Mouse (Mus musculus) intestine, postnatal 0 days (tissue): ENCODE data around the gene Dock8. TPM values are rescaled to one million over a fixed set of nuclear protein-coding genes. Genes with fewer than 3 reads are reported as not detected.

Experiments used
- ATAC-seq: fragments of 200-750 bp; cut with Nextera tagmentation; 2 replicates; pipeline ENCODE4 v1.8.0; 2017; ENCODE audit warnings: mild to moderate bottlenecking, moderate TSS enrichment, moderate library complexity
- H3K27ac ChIP-seq: fragments of 300-500 bp; sonication (generic); 2 replicates; pipeline ENCODE4 v1.5.1; 2014; ENCODE audit warnings: mild to moderate bottlenecking, low read depth, low read length, moderate library complexity
- H3K27me3 ChIP-seq: fragments of 300-500 bp; sonication (generic); replicated peaks from 2 replicates; pipeline ENCODE4 v1.6.1; 2014; ENCODE audit warnings: low read length, mixed read lengths; ENCODE audit not compliant: control insufficient read depth, insufficient read depth
- H3K36me3 ChIP-seq: fragments of 300-500 bp; sonication (generic); 2 replicates; pipeline ENCODE4 v1.6.1; 2014; ENCODE audit warnings: mild to moderate bottlenecking, moderate library complexity; ENCODE audit not compliant: control insufficient read depth, insufficient read depth
- H3K4me1 ChIP-seq: fragments of 300-500 bp; sonication (generic); replicated peaks from 2 replicates; pipeline ENCODE4 v1.6.1; 2014; ENCODE audit warnings: antibody characterized with exemption, low read length, mixed read lengths; ENCODE audit not compliant: control insufficient read depth, insufficient read depth
- H3K4me2 ChIP-seq: fragments of 300-500 bp; sonication (generic); replicated peaks from 2 replicates; pipeline ENCODE4 v1.6.1; 2014; ENCODE audit warnings: low read depth, mild to moderate bottlenecking, moderate library complexity
- H3K4me3 ChIP-seq: fragments of 300-500 bp; sonication (generic); 2 replicates; pipeline ENCODE4 v1.5.1; 2014; ENCODE audit warnings: low read depth, low read length
- H3K9ac ChIP-seq: fragments of 300-500 bp; sonication (generic); 2 replicates; pipeline ENCODE4 v1.6.1; 2014; ENCODE audit warnings: mild to moderate bottlenecking, low read depth, low read length
- H3K9me3 ChIP-seq: fragments of 300-500 bp; sonication (generic); 2 replicates; pipeline ENCODE4 v1.6.1; 2016; ENCODE audit warnings: mixed run types; ENCODE audit not compliant: control insufficient read depth
- CTCF ChIP-seq: sonication (generic); IDR thresholded peaks from 2 replicates; pipeline ENCODE4 v1.5.1; 2016; ENCODE audit warnings: low read depth, mild to moderate bottlenecking, control low read depth, antibody characterized with exemption, moderate library complexity
- WGBS: fragments of 180-500 bp; shearing (Covaris S2); extraction: QIAGEN DNeasy Blood & Tissue Kit; methylation state at CpG from one replicate; pipeline ENCODE4 v1.1.7; 2014; 5-methylcytosine and 5-hydroxymethylcytosine counted together
- polyA plus RNA-seq: library from polyadenylated mRNA; unstranded; fragments of >200 nt; fragmentation: Nextera tagmentation; extraction: Ambion mirVana; gene quantifications from 2 replicates; pipeline ENCODE4 v1.2.1, GENCODE M21; 2015

Gene Dock8
- polyA plus RNA-seq, 1 experiment from 2014 or later: 7.5 TPM

GRCm38 (mm10) chr19:24983857-24984498 is 15.4 kb upstream of the Dock8 start:
- 71% methylated on average over 7 of the region's 7 CpGs for WGBS
- H3K4me1 ChIP-seq: no peaks in the 10 kb centered on the region
- H3K36me3 ChIP-seq: no peaks in the 10 kb centered on the region
- H3K9me3 ChIP-seq: no peaks in the 10 kb centered on the region
- no peak overlapping the region for H3K27ac ChIP-seq
- no peak overlapping the region for H3K4me3 ChIP-seq
- H3K9ac ChIP-seq: no peak overlapping the region
- TF ChIP-seq CTCF: no peak
- H3K4me2 ChIP-seq: no peak overlapping the region
- no peaks in the 10 kb centered on the region for H3K27me3 ChIP-seq
- no peak for ATAC-seq

GRCm38 (mm10) chr19:24985045-24985444 is 14.3 kb upstream of the Dock8 start:
- H3K9ac ChIP-seq: no peak overlapping the region
- no peak overlapping the region for H3K4me2 ChIP-seq
- no peaks in the 10 kb centered on the region for H3K9me3 ChIP-seq
- TF ChIP-seq CTCF: no peak
- H3K27ac ChIP-seq: no peak overlapping the region
- H3K27me3 ChIP-seq: no peaks in the 10 kb centered on the region
- ATAC-seq: no peak
- WGBS: 98% methylated on average over 2 of the region's 2 CpGs
- H3K36me3 ChIP-seq: no peaks in the 10 kb centered on the region
- no peak overlapping the region for H3K4me3 ChIP-seq
- H3K4me1 ChIP-seq: no peaks in the 10 kb centered on the region

GRCm38 (mm10) chr19:24987355-24987754 is 12.0 kb upstream of the Dock8 start:
- ATAC-seq: no peak
- 68% methylated on average over 4 of the region's 4 CpGs for WGBS
- no peak for TF ChIP-seq CTCF
- no peaks in the 10 kb centered on the region for H3K4me1 ChIP-seq
- no peaks in the 10 kb centered on the region for H3K27me3 ChIP-seq
- H3K36me3 ChIP-seq: no peaks in the 10 kb centered on the region
- H3K9me3 ChIP-seq: no peaks in the 10 kb centered on the region
- no peak overlapping the region for H3K4me3 ChIP-seq
- no peak overlapping the region for H3K9ac ChIP-seq
- no peak overlapping the region for H3K27ac ChIP-seq
- H3K4me2 ChIP-seq: no peak overlapping the region

- H3K4me1 ChIP-seq: no peaks in the 10 kb centered on the region
- WGBS: 79% methylated on average over 5 of the region's 5 CpGs
- no peak overlapping the region for H3K27ac ChIP-seq
- H3K36me3 ChIP-seq: no peaks in the 10 kb centered on the region
- H3K9me3 ChIP-seq: no peaks in the 10 kb centered on the region
- no peak overlapping the region for H3K4me2 ChIP-seq
- no peaks in the 10 kb centered on the region for H3K27me3 ChIP-seq
- TF ChIP-seq CTCF: no peak
- no peak for ATAC-seq
- no peak overlapping the region for H3K9ac ChIP-seq
- no peak overlapping the region for H3K4me3 ChIP-seq
These were observed 10.5 kb upstream of the Dock8 start for GRCm38 (mm10) chr19:24988831-24989230.

- Histone ChIP-seq H3K4me3 (no peak overlapping the region), H3K4me1 (no peaks in the 10 kb centered on the region), H3K4me2 (no peak overlapping the region), H3K9me3 (no peaks in the 10 kb centered on the region), H3K9ac (no peak overlapping the region), H3K36me3 (no peaks in the 10 kb centered on the region), H3K27ac (no peak overlapping the region), H3K27me3 (no peaks in the 10 kb centered on the region)
- ATAC-seq: no peak
- TF ChIP-seq CTCF: no peak
- 67% methylated on average over 7 of the region's 7 CpGs for WGBS
These were observed 9.1 kb upstream of the Dock8 start for GRCm38 (mm10) chr19:24990138-24990822.

- H3K9ac ChIP-seq: no peak overlapping the region
- 0 out of 2 replicates have a peak, but pooled peaks have one; percentile 33 for ATAC-seq
- H3K4me1 ChIP-seq: no peaks in the 10 kb centered on the region
- WGBS: 58% methylated on average over 6 of the region's 6 CpGs
- peak; percentile 26 for TF ChIP-seq CTCF
- H3K4me2 ChIP-seq: no peak overlapping the region
- H3K4me3 ChIP-seq: no peak overlapping the region
- H3K36me3 ChIP-seq: no peaks in the 10 kb centered on the region
- H3K9me3 ChIP-seq: no peaks in the 10 kb centered on the region
- no peaks in the 10 kb centered on the region for H3K27me3 ChIP-seq
- H3K27ac ChIP-seq: no peak overlapping the region
These were observed 5.8 kb upstream of the Dock8 start for GRCm38 (mm10) chr19:24993526-24993925.
